Mouse (Mus musculus): Measurements from ENCODE around the gene Limch1.
A peak's percentile ranks its signal among the peaks of the same experiment; 100 is the strongest.

Limch1 gene

DNA sequence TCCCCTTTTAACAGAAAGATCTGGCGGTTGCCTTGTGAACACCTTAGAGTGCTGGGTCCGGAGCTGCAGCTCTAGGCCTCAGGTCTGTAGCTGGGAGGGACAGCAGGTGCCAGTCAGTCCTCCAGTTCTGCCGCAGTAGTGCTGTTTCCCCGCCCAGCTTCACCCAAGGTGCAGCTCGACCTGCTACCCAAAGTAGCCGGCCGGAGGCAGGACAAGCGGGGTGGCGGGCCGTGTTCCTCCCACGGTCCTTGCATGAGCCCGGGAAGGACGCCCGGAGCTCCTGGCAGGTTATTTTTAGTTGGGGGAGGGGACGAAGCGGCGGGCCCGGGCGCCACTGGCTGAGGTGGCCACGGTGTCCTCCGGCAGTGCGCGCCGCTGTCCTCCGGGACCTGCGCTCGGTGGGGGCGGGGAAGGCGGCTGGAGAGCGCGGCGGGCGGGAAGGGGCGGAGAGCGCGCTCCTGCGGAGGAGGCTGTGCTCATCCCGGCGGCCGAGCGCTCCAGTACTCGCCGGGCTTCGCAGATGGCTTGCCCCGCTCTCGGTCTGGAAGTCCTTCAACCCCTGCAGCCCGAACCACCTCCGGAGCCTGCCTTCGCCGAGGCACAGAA, at the start of gene Limch1:
TSS of gene Limch1 (plus strand) at position 438 of the 606 bp plus-strand sequence.
- DNase-seq (ENCODE audit: low read depth, low spot score): peak; percentile 42

DNA sequence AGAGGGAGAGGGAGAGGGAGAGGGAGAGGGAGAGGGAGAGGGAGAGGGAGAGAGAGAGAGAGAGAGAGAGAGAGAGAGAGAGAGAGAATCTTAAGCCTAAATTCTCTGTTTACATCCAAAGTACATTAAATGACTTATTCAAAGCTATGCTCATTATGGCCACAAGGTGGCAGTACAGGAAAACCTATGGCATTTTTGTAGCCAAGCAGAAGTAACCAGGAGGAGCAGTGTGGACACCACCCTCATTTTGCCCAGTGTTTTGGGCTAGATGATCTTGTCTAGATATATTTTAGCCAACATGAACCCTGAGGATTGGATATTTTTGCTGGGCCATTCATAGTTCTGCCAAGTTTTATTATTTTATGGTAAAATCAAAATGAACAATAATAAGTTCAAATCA, 48.5 kb upstream of the Limch1 start:
- peak; percentile 89 for DNase-seq (ENCODE audit: low read depth, low spot score)

DNA sequence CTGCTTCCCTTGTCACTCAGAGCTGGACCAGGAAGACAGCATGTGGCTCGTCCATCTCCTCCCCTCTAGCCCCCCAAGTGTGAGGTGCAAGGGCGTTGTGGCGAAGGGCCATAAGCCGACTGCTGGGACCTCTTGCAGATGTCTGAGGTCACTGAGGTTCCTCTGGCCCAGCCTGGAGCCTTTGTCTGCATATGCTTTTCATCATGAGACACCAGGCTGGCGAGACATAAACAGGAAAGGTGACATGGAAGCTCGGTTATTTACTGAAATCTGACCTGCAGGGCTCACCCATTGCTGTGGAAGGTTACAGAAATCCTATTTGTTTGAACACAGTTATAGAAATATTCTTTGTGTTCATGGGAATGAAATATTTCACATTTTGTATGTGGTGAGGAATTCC, 45.7 kb upstream of the Limch1 start:
- DNase-seq (ENCODE audit: low read depth, low spot score): no peak

DNA sequence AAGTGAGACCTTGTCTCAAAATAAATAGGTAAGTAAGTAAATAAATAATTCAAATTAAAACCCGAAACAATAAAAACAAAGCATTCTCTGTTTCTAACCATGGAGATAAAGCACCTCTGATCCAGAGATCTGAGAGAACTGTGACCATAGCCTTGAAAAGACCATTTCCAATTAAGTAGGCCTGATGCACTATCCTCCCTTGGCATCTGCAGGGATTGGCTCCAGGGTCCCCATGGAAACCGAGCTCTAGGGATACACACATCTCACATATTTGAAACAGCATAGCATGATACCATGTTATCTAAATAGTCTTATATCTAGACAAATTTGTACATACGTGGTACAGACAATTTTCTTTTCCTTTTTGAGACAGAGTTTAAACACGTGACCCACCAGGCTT, 43.7 kb upstream of the Limch1 start:
- no peak for DNase-seq (ENCODE audit: low read depth, low spot score)

DNA sequence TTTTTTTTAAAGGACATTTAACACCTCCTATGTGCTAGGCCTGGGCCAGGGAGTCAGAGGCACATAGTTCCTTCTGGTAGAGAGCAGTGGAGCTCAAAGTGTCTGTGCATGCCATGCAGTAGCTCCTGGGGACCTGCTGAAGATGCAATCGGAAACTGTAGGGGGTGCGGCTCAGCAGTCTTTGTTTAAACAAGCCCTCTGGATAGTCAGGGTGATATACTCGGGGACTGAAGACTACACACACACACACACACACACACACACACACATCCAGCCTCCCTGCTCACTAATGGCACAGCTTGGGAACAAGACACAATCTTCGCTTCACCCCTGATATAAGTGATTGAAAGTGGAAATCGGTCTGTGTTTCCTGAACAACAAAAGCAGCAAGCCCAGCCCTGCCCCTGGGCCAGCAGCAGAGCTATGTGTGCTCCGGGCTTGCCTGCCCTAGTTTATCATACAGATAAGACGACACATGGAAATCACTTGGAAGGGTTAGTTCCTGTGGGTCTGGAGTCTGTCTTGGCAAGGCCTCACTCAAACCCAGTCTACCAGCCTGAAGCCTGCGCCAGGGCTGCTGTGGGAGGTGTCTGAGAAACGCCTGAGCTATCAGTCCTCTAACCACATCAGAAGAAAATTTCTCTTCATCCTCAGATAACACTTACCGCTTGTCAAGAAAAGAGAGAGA, 42.2 kb upstream of the Limch1 start:
- DNase-seq (ENCODE audit: low read depth, low spot score): no peak

DNA sequence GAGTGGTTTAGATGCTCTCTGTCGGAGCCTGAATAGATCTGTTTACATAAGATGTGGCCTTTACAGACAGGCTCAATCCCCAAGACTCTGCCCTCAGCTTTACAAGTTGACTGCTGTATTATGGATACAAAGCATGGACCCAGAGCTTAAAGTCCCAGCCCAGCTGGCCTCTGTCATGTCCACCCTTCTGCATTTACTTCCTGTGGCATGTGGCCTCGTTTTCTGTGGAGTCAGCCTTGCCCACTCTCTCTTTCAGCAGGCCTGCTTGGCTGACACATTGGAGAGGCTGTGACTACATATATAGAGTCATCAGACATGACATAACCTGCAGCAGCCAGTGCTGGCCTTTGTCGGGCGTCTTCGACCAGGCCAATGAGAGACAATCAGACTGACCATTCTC, 37.8 kb upstream of the Limch1 start:
- DNase-seq (ENCODE audit: low read depth, low spot score): no peak

DNA sequence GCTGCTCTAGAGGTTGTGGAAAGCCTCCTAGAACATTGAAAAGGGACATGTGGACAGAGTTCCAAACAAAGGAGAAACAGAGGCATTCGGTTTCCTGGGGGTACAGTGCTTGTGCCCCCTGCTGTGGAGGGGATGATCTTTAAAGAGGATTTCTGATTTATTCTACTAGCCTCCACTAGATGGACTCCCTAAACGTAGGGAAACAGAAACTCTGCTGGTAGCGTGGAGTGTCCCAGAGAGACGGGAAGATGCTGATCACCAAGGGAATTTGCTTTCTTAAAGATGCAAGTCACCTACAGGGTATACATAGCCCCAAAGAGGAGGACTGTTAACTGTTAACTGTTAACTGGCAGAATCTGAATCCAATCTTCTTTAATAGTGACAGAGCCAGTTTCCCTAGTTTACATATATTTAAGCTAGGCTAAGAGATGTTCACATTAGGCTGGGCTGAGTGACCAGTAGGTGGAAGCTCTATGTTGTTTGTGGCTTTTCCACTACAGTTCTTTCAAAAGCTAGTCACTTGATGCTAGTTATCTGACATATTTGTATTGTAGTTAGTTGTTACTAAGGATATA, 35.1 kb upstream of the Limch1 start:
- no peak for DNase-seq (ENCODE audit: low read depth, low spot score)

DNA sequence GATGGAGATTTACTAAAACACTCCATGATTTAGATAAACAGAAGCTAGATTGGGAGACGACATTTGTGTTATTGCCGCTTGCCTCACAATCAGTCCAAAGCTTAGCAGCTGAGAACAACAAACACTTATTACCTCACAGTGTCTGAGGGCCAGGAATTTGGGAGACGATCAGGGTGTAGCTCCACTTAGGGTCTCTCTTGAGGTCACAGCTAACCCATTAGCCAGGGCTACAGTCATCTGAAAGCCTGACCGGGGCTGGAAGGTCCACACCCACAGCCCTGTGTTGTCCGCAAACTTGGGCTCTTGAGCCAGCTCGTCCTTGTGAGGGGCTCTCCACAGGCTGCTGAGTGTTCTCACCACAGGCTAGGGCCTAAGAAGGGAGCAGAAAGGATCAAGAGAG, 32.8 kb upstream of the Limch1 start:
- DNase-seq (ENCODE audit: low read depth, low spot score): no peak

DNA sequence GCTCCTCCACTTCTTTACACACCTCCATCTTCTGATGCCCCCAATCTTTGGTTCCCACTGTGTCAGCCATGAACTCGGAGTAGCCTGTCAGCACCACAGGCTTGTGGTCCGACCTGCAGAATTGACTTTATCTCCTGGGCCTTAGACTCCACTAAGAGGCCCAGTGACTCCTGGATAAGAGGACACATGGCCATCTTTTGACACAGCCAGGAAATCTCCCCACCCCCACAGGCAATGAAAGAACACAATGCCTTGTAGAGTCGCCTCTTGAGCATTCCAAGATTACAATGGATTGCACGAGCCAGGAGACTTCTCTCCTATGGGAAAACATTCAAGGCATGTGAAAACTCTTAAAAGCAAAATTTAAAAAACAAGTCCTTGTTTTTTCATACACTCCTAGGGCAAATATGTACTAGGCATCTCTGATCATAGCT, 30.1 kb upstream of the Limch1 start:
- DNase-seq (ENCODE audit: low read depth, low spot score): no peak

DNA sequence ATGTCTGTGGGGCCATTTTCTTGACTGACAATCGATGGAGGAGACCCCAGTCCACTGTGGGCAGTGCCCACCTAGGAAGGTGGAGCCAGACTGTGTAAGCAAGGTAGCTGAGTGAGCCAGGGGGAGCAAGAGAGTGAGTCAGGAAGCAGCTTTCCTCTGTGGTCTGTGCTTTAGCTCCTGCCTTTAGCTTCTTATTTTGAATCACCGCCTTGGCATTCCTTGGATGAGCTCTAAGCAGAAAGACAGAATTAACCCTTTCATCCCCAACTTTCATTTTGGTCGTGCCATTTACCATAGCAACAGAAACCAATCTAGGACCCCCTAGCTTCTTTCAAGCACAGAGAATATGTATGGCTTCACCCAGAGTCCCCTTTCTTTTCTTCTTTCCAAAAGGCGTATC, 27.7 kb upstream of the Limch1 start:
- no peak for DNase-seq (ENCODE audit: low read depth, low spot score)

DNA sequence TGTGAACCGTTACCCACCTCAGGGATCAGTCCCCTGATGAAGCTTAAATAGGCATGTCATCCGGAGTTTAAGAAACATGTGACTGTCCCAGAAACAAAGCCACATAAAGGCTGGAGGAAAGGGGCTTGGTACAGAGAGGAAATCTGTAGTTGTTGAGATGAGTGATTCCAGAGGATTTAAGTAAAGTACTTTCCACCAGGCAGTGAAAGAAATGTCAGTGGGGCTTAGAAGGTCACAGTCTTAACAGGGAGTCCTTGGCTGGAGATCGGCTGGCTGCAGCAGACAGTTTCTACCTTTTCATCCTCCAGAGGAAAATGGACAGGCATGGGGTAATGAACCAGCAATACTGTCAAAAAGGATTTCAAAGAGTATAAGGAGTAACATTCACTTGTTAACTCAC, 27.2 kb upstream of the Limch1 start:
- no peak for DNase-seq (ENCODE audit: low read depth, low spot score)

DNA sequence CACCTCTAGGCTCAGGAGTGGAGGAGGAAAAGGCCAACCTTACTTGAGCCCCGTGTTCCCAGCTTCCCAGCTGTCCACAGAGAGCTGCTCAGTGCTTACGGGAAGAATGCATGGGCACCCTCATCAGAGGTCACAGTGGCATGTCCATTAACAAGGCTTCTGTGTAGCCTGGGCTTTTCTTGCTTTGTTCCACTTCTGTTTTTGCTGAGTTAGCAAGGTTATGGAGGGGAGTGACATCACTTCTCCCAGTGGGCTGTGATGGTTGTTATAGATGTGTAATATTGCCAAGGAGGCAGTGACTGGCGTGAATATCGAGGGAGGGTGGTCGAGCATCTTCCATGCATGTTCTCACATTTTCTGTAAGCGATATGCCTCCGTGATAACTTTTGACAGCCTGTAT, 26.7 kb upstream of the Limch1 start:
- no peak for DNase-seq (ENCODE audit: low read depth, low spot score)

DNA sequence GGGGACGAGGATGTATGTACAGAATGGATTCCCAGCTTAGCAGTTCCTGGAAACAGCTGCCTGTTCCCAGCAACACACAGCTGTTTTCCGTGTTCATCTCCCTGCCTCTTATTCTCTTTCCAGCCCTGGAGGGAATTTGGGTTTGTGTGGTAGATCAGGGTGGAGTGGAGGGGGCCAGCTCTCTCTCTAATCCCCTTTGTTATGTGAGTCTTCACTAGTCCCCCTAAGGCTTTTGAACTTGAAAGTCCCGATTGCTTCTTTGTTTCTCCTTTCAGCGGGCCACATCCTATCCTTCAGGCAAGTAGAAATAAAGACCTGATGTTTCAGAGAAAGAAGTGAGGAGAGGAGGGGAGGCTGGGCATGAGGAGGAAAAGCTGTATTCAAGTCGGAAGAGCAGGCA, 24.7 kb upstream of the Limch1 start:
- DNase-seq (ENCODE audit: low read depth, low spot score): no peak

DNA sequence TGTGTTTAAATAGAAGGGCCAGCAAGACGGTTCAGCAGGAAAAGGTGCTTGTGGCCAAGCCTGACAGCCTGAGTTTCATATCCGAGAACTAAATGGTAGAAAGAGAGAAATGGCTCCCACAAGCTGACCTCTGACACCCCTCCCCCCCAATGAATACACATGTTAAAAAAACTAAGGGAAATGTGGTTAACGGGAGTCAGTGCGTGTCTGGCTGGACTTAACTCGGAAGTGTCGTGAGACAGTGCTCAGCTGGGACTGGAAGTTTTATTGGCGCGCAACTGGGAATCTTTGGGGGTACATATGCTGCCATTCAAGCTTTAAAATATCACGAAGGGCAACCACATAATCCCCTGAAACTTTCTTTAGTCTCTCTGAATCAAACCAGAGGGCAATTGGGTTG, 23.0 kb upstream of the Limch1 start:
- no peak for DNase-seq (ENCODE audit: low read depth, low spot score)

DNA sequence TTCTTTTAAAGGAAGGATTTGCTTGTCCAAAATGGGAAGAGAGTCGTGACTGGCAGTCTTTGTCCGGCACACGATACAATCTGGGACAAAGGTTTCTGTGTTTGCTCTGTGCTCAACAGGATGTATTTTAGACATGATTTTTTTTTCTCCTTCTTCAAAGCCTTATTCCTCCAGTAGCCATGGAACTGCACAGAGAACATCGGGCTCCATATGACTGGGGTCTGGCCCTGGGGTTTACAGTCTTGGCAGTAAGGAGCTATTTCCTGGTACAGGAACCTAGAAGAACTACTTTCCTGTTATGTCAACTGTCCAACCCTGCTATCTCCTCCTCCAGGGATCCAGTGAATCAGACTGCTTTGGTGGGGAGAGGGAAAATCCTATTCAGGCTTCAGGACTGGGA, 22.6 kb upstream of the Limch1 start:
- DNase-seq (ENCODE audit: low read depth, low spot score): no peak

DNA sequence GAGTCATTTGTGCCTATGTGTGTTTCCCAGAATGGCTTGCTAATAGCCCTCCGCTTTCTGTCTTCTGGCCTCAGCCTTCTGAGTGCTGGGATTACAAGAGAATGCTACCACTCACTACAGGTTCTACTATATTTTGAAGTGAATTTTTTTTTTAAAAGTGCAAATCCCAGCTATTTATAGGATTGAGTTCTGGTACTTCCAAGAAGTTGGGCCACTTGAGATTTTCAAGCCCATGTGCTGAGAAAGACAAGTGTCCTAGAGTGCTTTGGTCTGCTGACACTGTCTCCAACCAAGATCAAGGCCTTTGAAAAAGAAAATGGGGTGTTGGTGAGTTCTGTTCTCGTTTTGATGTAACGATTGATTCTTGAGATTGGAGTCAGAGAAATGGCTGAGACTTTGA, 22.0 kb upstream of the Limch1 start:
- no peak for DNase-seq (ENCODE audit: low read depth, low spot score)

DNA sequence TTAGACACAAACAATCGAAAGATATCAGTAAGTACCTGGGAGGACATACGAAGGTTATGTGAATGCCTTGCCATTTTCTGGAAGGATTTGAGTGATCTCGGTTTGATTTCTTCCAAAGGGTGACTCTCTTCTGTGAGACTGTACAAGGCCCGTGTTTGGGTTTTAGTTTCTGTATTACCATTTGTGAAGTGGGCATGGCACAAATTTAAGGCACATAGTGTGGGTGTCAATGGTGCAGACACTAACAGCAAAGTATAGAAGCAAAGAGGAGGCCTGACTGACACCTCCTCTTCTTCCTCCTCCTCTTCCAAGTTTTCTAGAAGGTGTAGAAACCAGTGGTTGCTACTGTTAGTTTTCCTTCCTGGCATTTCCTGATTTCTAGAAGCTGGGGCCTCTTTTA, 16.3 kb upstream of the Limch1 start:
- no peak for DNase-seq (ENCODE audit: low read depth, low spot score)

DNA sequence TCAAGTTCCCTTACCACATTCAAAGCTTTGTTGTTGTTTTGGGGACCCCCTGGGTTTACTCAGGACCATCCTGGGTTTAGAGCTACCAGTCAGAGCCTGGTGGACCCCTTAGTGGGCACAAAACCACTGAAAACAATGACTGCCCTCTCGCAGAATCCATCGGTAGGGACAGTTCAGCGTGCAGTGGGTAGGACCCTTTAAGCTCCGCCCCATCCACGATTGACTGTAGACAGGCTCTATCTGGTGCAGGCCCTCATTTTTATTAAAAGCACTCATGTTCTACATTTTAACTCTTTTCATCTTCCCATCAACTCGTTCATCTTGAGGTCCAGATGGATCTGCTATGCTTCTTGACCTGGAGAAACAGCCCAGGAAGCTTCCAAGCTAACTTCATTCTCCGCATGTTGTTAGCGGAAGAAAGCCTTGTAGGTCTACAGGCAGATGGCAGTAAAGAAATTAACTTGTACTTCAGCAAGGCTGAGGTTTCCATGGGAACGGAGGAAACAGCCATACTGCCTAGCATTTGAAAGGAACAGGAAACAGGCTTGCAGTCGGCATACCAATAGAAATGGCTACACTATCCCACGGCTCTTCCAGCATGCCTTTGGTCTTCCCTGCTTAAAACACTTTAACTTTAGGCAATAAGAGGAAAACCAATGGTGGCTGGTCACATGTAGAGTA, 14.9 kb upstream of the Limch1 start:
- peak; percentile 80 for DNase-seq (ENCODE audit: low read depth, low spot score)

DNA sequence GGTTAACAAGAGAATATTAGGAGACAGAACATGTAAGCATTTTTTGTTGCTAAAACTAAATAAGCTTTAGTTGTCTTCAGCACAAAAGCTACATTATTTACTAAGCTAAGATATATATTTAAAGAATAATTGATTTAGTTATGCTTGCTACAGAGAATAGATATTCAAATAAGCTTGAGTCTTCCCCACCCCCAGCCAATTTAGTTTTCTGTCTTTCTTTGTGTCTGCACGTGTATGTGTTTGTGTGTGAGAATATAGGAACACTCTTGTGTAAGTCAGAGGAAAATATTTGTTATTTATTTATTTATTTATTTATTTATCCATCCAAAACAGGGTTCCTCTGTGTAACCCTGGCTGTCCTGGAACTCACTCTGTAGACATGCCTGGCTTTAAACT, 14.3 kb upstream of the Limch1 start:
- DNase-seq (ENCODE audit: low read depth, low spot score): no peak

DNA sequence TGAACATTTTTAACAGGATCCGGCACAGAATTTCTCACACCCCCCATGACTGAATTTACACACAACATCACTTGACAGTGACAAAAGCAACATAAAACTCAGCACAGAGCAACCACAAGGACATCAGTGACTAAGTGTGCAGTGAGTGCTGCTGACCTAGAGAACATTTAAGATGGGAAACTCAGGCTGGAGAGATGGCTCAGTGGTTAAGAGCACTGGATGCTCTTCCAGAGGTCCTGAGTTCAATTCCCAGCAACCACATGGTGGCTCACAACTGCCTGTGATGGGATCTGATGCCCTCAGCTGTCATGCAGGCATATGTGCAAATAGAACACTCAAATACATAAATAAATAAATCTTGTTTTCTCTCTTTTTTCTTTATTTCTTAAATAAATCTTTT, 12.1 kb upstream of the Limch1 start:
- no peak for DNase-seq (ENCODE audit: low read depth, low spot score)

DNA sequence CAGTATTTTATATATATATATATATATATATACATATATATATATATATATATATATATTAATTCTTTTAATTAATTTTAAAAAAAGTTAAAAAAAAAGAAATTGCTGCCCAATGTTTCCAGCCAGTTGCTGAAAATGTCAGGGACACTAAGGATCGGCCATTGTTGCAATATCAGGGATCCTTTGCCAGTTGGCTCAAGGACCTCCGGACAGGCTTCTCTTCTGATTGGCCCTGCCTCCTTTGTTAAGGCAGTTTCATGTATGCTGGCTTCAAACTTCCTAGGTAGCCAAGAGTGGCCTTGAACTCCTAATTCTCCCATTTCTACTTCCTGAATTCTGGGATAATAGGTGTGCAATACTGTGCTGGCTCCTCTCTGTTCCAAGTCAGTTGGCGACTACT, 6.3 kb upstream of the Limch1 start:
- DNase-seq (ENCODE audit: low read depth, low spot score): no peak

DNA sequence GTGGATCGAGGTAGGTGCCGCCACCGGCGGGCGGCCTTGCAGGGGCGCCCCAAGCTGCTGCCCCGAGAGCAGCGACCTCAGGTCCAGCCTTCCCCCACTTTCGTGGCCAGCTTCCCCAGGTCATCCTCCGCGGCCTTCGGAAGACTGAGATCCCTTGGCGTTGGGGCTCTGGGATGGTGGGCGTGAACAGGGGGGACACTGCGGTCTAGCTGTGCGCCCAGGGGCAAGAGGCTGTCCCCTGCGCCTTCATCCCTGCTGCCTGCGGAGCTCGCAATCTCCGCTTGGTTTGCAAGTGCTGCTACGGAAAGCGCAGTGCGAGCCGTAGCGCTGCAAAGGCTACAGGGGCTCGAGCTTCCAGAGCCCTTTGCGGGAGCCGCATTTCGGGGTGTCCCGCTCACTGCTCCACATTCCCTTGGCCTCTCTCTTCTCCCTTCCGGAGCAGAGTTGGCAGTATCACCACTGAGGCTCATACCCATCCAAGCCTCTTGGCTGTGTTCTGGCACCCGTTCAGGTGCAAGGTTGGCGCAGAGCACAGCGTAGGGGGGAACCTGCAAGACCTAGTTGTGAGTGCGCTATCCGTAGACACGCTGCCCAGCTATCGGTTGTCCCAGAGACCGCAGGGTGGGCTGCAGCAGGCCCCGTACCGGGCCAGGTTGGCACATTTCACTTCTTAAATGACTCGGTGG, 512 bp downstream of the Limch1 start:
- DNase-seq (ENCODE audit: low read depth, low spot score): peak; percentile 67

All from mesoderm, embryonic 11.5 days (tissue).